Mouse (Mus musculus): Measurements from ENCODE around the gene Cyp26b1.
A peak's percentile ranks its signal among the peaks of the same experiment; 100 is the strongest.

Gene Cyp26b1

DNA sequence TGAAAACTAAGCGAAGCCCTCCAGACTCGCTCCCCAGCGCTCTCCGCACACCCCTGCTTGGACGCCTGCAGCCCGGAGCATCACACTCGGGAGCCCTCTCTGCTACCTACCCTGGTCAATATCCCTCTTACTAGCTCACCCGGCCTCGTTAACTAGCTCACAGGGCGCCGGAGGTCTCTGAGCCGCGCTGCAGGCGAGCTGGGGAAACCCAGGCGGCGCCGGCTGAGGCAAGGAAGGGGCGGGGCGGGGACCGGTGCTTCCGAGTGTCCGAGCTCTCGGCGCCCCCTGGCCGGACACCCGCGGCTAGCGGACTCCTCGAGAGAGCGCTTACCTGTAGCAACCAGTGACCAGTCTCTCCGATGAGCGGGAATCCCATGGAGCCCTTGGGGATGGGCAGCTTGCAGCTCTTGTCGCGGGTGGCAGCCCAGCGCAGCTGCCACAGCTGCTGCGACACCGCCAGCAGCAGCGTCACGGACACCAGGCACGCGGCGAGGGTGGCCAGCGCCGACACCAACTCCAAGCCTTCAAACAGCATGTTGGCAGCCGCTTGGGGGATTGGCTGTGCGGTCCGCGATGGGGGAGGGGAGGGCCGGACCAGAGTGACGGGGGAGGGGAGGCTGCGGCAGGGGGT is 6.1 kb downstream of the Cyp26b1 start:
- DNase-seq = peak; percentile 84

DNA sequence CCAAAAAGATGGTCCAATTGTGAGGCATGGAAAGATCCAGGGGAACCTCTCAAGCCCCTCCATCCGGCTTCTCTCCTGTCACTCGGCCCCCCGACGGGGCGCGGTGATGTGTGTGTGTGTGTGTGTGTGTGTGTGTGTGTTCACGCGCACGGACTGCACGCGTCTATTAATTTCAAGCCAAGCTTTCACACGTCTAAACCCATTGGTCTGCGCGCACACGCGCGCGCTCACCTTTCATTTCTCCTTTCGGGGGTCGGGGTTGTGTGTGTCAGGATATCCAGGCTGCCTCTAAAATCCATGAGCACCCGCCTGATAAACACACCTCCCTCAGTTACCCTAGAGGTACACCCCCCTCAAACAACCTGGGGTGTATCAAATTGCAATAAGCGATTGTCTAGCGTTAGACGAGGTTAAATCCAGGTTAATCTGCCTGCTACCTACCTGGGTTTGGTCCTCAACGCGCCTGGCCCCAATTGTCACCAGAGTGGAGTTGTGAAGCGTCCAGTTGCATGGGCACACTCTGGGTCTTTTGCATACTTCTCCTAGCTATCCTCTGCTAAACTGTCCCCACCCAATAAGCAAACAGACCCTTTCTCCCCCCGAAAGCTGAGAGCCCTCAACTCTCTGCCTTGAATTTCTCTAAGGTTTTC is 7.0 kb downstream of the Cyp26b1 start:
- peak; percentile 37 for DNase-seq

- peak; percentile 53 for DNase-seq
Measured at GRCm38 (mm10) chr6:84585686-84586300, 7.9 kb downstream of the Cyp26b1 start.

GRCm38 (mm10) chr6:84584783-84585685 is 8.7 kb downstream of the Cyp26b1 start:
- DNase-seq = peak; percentile 61

DNA sequence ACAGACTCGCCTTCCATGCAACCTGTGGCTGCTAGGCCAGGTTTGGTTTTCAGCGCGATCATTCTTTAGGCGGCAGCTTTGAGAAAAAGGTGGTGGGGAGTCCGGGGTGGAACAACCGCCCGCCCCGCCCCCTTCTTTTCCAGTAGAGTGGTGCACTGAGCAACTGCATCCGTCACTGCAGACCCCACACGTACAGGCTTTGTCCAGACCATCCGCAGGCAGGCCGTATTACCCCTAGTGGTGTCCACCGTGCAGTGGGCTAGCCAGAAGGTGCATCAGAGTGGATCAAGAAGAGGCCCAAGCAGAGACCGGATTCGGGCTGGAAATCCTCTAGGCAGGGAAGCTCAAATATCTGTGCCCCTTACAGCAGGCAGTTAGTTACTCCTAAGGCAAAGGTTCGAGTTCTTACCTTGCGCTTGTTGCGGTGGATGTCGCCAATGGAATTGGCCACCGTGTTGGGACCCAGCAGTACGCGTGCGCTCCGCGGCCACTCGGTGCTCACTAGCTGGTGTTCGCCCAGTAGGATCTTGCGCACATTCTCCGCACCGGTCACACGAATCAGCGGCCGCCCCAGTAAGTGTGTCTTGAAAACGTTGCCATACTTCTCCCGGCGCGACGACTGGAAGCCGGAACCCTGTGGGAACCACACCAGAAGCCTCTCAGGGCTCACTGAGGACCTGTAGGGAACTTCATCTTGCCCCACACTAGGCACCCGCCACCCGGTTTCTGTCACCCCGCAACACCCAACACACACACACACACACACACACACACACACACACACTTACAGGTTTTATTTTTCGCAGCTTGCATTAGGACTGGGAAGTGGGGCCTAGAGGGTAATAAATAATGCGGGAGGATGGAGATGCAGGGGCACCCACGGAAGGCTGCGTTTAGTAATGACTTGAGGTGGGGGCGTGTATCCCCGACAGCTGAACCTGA is 9.6 kb downstream of the Cyp26b1 start:
- peak; percentile 62 for DNase-seq

DNA sequence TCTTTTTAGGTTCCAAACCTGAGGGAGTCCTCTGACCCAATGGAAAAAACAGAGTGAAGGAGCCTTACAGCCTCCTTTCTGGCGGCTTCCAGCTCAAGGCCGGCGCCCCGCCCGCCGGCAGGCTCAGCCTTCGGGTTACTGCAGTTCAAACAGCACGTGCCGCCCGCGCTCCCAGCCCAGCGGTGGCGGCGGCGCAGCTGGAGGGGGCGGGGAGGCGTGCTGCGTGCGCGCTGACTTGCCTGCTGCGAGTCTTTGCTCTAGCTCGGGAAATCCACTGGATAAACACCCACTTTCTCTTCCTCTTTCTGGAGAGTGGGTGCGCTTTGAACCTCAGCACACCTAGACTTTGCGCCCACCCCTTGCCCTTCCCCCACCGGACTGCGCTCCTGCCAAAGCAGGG is 10.3 kb downstream of the Cyp26b1 start:
- peak; percentile 90 for DNase-seq

- no peak for DNase-seq
Measured at GRCm38 (mm10) chr6:84582826-84583225, 10.9 kb downstream of the Cyp26b1 start.

GRCm38 (mm10) chr6:84581833-84582445 is 11.8 kb downstream of the Cyp26b1 start:
- no peak for DNase-seq

- DNase-seq = no peak
Measured at GRCm38 (mm10) chr6:84580979-84581832, 12.5 kb downstream of the Cyp26b1 start.

DNA sequence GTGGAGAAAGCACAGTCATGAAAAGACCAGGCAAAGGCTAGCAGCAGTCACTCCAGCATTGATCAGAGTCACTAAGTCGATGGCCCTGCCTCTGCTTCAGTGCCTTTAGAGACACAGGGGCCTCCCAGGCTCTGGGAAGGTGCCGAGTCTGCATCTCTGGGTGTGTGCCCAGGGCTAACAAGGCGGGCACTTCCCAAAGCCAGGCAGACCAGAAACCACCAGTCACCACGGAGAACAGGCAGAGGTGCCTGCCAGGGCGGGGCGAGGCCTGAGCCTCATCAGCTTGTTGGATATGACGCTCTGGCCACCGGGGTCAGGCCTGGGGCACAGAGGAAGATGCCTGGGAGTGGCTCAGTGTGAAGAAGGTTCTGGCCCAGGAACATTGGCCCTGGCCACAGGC is 14.2 kb downstream of the Cyp26b1 start:
- no peak for DNase-seq

GRCm38 (mm10) chr6:84578928-84579327 is 14.8 kb downstream of the Cyp26b1 start:
- peak; percentile 70 for DNase-seq

- peak; percentile 39 for DNase-seq
Measured at GRCm38 (mm10) chr6:84577898-84578297, 15.8 kb downstream of the Cyp26b1 start.

GRCm38 (mm10) chr6:84573905-84574660 is 19.6 kb downstream of the Cyp26b1 start:
- peak; percentile 72 for DNase-seq

DNA sequence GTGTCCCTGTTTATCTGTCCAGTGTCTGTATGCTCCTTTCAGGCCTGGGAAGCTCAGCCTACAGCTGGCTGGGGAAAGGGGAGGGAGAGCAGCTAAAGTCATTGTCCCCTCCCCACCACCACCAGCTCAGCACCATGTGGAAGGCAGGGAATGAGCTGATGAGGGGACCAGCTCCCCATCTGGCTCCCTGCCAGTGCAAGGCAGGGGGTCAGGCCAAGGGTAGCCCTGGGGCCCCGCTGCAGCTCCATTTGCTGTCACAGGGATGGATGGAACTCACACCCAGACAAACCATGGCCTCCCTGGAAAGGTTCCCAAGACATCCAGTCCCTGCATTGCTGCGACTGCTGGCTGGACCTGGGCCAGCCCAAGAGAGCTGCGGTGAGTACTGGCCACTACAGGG is 23.7 kb downstream of the Cyp26b1 start:
- DNase-seq = peak; percentile 37

DNA sequence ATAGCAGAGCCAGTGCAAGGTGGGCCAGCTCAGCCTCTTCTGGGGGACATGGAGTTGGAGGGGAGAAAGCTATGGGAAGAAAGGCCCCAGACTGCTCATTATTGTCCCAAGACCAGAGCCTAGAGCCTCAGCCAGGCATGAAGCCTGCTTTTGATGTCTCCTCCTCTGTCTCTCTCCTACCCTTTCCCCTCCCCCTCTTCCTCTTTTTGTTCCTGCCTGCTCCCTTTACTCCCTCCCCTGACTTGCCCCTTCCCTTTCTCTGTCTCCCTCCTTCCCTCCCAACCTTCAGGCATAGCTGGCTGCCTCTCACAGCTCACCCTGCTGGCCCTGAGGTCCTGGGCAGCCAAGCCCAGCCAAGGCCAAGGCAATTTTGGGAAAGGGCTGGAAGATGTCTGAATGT is 24.1 kb downstream of the Cyp26b1 start:
- DNase-seq = peak; percentile 39

- no peak for DNase-seq
Measured at GRCm38 (mm10) chr6:84568880-84569279, 24.8 kb downstream of the Cyp26b1 start.

DNA sequence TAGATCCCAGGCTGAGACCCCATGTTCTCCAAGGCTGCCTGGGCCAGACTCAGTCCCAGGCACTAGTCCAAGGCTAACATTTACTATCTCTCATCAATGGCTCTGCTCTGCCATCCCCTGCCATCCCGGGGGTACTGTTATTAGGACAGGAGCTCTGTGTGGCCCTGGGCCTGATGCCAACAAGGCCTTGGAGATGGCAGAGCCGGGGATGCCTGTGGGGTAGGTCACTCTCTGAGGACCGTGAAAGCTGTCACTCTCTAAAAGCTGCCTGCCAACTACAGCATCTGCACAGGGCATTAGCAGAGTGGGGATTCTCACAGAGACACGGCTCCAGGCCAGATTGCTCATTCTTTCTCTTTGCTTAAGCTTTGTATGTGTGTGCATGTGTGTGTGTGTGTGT is 26.0 kb downstream of the Cyp26b1 start:
- DNase-seq = no peak

DNA sequence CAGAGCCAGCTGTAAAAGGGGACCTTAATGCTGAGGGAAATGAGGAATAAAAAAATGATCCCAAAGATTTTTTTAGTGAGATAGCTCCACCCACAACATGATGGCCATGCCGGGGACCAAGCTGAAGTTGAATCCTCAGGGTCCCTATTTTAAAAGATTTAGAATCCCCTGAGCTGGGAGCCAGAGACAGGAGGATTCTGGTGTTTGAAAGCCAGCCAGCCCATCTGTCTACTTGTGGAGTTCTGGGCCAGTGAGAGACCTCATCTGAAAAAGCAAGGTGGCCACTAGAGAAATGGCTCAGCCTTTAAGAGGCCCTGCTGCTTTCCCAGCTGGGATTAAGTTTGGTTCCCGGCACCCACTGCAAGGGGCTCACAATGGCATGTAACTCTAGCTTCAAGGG is 26.9 kb downstream of the Cyp26b1 start:
- no peak for DNase-seq

DNA sequence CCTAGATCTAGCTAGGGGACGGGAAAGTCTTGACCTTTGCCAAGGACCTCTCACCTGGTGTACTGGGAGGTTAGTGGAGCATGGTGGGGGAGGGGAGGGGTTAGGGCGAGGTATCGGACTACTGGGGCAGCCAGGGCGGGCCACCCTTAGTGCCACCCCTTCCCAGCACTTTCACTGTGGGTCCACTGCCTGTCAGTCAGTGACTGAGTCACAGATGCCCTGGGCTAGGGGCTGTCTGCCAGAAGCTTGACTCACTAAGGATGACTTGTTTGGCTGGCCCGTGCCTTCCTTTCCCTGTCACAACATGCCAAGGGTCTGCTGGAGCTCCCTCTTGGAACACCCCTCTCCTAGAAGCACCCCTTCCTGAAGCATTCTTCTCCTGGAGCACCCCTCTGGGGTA is 28.5 kb downstream of the Cyp26b1 start:
- no peak for DNase-seq

- peak; percentile 19 for DNase-seq
Measured at GRCm38 (mm10) chr6:84562948-84563347, 30.8 kb downstream of the Cyp26b1 start.
